Mouse (Mus musculus) ovary, adult 10 weeks (tissue): ENCODE results near the gene Jun. TPM values are rescaled to one million over a fixed set of nuclear protein-coding genes. Genes with fewer than 3 reads are reported as not detected.

Experiments used
- polyA plus RNA-seq: library from polyadenylated mRNA; stranded (reverse); fragments of 350-450 nt; fragmentation: Illumina TruSeq; extraction: RNeasy Lipid Tissue Mini Kit (QIAGEN cat#74804); gene quantifications from one replicate; pipeline ENCODE4 v1.2.3, GENCODE M21; 2014

Jun gene
- 26.1 TPM for polyA plus RNA-seq

DNA sequence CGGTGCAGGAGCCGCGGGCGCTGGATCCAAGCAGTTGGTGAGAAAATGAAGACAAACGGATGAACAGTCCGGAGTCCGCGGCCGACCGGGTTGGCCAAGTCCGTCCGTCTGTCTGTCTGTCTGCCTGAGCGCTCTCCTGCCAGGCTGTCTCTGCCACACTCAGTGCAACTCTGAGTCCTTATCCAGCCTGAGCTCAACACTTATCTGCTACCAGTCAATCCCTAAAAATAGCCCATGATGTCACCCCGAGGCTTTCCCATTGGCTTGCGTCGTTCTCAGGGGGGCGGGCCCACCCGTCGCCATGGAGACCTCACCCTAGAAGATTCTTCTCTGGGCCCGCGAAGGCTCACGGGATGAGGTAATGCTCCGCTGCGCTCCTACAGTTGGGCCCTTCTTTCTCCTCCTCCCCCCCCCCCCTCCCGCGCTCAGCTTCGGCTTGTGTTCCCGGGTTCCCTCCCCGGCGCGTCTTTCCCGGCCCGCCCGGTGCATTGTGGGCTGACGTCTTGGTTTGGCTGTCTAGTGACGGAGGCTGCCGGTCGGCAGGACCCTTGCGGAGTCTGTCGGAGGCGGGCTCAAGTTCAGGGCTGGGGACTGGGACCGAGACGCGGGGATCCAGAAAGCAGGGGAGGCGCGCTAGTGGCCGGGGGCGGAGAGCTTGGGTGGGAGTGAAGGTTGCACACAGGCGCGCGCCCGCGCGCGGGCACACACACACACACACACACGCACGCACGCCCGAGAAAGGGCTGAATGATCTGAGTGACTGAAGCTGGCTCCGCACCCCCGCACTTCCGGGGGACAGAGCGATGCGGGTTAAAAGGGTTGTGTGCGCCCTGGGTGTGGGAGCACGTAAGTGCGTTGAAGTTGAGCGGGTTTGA is at the start of gene Jun:
TSS of gene Jun (minus strand) at position 198 of the 875 bp plus-strand sequence.

Other genes with a start within 250 kb of the Jun start
- gene Eqtn, start 123.4 kb downstream of the Jun start, polyA plus RNA-seq, result not detected
- 32.0 TPM for gene Mysm1, start 73.1 kb downstream of the Jun start, polyA plus RNA-seq